Mouse (Mus musculus) lung, embryonic 15.5 days (tissue): ENCODE results near the gene Rdm1. TPM values are rescaled to one million over a fixed set of nuclear protein-coding genes. Genes with fewer than 3 reads are reported as not detected.

Experiments
- ATAC-seq: fragments of 200-750 bp; cut with Nextera tagmentation; 2 replicates; pipeline ENCODE4 v1.8.0; 2017; ENCODE audit warnings: moderate number of reproducible peaks, borderline replicate concordance; ENCODE audit not compliant: low FRiP score, low TSS enrichment; ENCODE audit errors: extremely low read depth
- H3K27ac ChIP-seq: fragments of 300-500 bp; sonication (generic); 2 replicates; pipeline ENCODE4 v1.5.1; 2015; ENCODE audit warnings: moderate library complexity, mild to moderate bottlenecking, inconsistent platforms
- H3K27me3 ChIP-seq: fragments of 300-500 bp; sonication (generic); 2 replicates; pipeline ENCODE4 v1.6.1; 2015; ENCODE audit warnings: inconsistent platforms
- H3K36me3 ChIP-seq: fragments of 300-500 bp; sonication (generic); 2 replicates; pipeline ENCODE4 v1.6.1; 2015; ENCODE audit warnings: inconsistent platforms
- H3K4me1 ChIP-seq: fragments of 300-500 bp; sonication (generic); 2 replicates; pipeline ENCODE4 v1.6.1; 2015; ENCODE audit warnings: inconsistent platforms
- H3K4me2 ChIP-seq: fragments of 300-500 bp; sonication (generic); 2 replicates; pipeline ENCODE4 v1.6.1; 2015; ENCODE audit warnings: inconsistent platforms, mild to moderate bottlenecking, moderate library complexity
- H3K4me3 ChIP-seq: fragments of 300-500 bp; sonication (generic); 2 replicates; pipeline ENCODE4 v1.5.1; 2015; ENCODE audit warnings: mild to moderate bottlenecking, inconsistent platforms
- H3K9ac ChIP-seq: fragments of 300-500 bp; sonication (generic); 2 replicates; pipeline ENCODE4 v1.6.1; 2015; ENCODE audit warnings: inconsistent platforms
- H3K9me3 ChIP-seq: fragments of 300-500 bp; sonication (generic); 2 replicates; pipeline ENCODE4 v1.6.1; 2016; ENCODE audit warnings: inconsistent platforms
- WGBS: fragments of 180-500 bp; shearing (Covaris S2); methylation state at CpG from one replicate; pipeline ENCODE4 v1.1.7; 2015; 5-methylcytosine and 5-hydroxymethylcytosine counted together
- polyA plus RNA-seq: library from polyadenylated mRNA; unstranded; fragments of >200 nt; fragmentation: Nextera tagmentation; extraction: Ambion mirVana; gene quantifications from 2 replicates; pipeline ENCODE4 v1.2.1, GENCODE M21; 2015

Rdm1 gene
- polyA plus RNA-seq, 1 experiment from 2014 or later: 49.8 TPM

DNA sequence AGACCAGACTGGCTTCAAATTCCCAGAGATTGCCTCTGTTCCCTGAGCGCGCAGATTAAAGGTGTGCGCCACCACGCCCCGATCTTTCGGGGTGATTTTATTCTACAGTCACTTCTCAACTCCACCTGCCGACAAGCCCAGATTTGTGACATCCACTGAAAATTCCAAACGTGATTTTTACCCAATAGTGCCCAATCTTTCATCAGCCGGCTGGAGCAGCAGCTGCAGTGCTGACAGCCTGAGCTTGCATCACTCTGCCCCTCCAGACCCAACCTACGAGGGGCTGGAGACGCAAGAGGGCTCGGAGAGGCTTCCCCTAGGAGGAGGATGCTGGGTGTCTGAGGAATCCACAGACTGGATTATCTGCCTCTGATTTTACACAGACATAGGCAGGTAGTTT lies 50.7 kb downstream of the Rdm1 start:
- no peaks in the 10 kb centered on the region for H3K36me3 ChIP-seq
- no peak overlapping the region for H3K4me2 ChIP-seq
- no peak overlapping the region for H3K4me3 ChIP-seq
- no peak for ATAC-seq
- peaks cover 8% of the 10 kb centered on the region for H3K4me1 ChIP-seq
- no peaks in the 10 kb centered on the region for H3K27me3 ChIP-seq
- 70% methylated on average over 12 of the region's 12 CpGs for WGBS
- no peak overlapping the region for H3K27ac ChIP-seq
- H3K9ac ChIP-seq: no peak overlapping the region
- H3K9me3 ChIP-seq: no peaks in the 10 kb centered on the region

GRCm38 (mm10) chr11:101678770-101679169 lies 51.8 kb downstream of the Rdm1 start:
- H3K4me2 ChIP-seq: no peak overlapping the region
- H3K4me3 ChIP-seq: no peak overlapping the region
- no peaks in the 10 kb centered on the region for H3K27me3 ChIP-seq
- H3K27ac ChIP-seq: no peak overlapping the region
- H3K36me3 ChIP-seq: no peaks in the 10 kb centered on the region
- no peaks in the 10 kb centered on the region for H3K4me1 ChIP-seq
- no peak for ATAC-seq
- WGBS: 74% methylated on average over 5 of the region's 5 CpGs
- H3K9me3 ChIP-seq: no peaks in the 10 kb centered on the region
- no peak overlapping the region for H3K9ac ChIP-seq

GRCm38 (mm10) chr11:101679907-101680306 lies 52.9 kb downstream of the Rdm1 start:
- no peaks in the 10 kb centered on the region for H3K4me1 ChIP-seq
- 41% methylated on average over 5 of the region's 7 CpGs for WGBS
- H3K27ac ChIP-seq: no peak overlapping the region
- no peaks in the 10 kb centered on the region for H3K27me3 ChIP-seq
- H3K9me3 ChIP-seq: no peaks in the 10 kb centered on the region
- H3K36me3 ChIP-seq: no peaks in the 10 kb centered on the region
- no peak overlapping the region for H3K4me3 ChIP-seq
- no peak for ATAC-seq
- H3K4me2 ChIP-seq: no peak overlapping the region
- no peak overlapping the region for H3K9ac ChIP-seq

- Histone ChIP-seq H3K36me3 (no peaks in the 10 kb centered on the region), H3K4me2 (no peak overlapping the region), H3K9me3 (no peaks in the 10 kb centered on the region), H3K4me3 (no peak overlapping the region), H3K27me3 (no peaks in the 10 kb centered on the region), H3K9ac (no peak overlapping the region), H3K27ac (no peak overlapping the region), H3K4me1 (no peaks in the 10 kb centered on the region)
- 46% methylated on average over 3 of the region's 3 CpGs for WGBS
- no peak for ATAC-seq
Observed at GRCm38 (mm10) chr11:101680634-101681325, 53.8 kb downstream of the Rdm1 start.

DNA sequence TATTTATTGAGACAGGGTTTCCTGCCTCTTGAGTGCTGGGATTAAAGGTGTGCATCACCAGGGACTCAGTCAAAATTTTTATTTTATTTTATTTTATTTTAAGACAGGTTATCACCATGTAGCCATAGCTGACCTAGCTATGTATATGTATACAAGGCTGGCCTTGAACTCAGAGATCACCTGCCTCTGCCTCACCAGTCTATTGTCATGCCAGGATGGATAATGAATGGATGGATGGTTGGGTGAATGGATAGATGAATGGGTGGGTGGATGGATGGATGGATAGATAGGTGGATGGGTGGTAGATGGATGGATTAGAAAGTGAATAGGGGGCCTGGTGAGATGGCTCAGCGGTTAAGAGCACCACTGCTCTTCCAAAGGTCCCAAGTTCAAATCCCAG lies 55.0 kb downstream of the Rdm1 start:
- no peaks in the 10 kb centered on the region for H3K36me3 ChIP-seq
- H3K9ac ChIP-seq: no peak overlapping the region
- ATAC-seq: no peak
- no peaks in the 10 kb centered on the region for H3K27me3 ChIP-seq
- no peaks in the 10 kb centered on the region for H3K9me3 ChIP-seq
- 87% methylated on average over 1 of the region's 1 CpGs for WGBS
- no peak overlapping the region for H3K4me3 ChIP-seq
- H3K27ac ChIP-seq: no peak overlapping the region
- no peak overlapping the region for H3K4me2 ChIP-seq
- H3K4me1 ChIP-seq: no peaks in the 10 kb centered on the region

DNA sequence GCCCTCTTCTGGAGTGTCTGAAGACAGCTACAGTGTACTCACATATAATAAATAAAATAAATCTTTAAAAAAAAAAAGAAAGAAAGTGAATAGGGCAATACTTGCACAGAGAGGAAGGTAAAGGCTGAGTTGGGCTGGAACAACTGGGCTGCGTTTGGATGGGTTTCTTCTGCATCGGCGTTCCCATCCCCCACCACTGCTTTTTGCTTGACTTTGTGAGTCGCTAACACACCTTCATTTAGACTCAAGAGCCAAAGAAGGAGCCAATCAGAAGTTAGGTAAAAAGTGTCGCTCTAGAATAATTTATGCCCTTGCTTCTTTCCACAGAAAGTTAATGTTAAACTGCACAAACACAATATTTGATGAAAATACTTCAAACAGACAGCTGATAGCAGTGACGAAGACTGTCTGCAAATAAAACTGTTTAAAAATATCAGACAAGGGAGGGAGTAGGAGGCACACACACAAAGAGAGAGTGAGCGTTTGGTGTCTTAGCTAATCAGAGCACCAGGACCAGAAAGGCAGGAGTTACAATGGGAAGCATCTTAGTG lies 55.5 kb downstream of the Rdm1 start:
- Histone ChIP-seq H3K4me3 (no peak overlapping the region), H3K4me1 (peaks cover 4% of the 10 kb centered on the region), H3K9me3 (no peaks in the 10 kb centered on the region), H3K36me3 (no peaks in the 10 kb centered on the region), H3K9ac (no peak overlapping the region), H3K27ac (no peak overlapping the region), H3K4me2 (no peak overlapping the region), H3K27me3 (no peaks in the 10 kb centered on the region)
- no peak for ATAC-seq
- WGBS: 54% methylated on average over 7 of the region's 7 CpGs

Other genes starting within 250 kb of the Rdm1 start
- 78.8 and 83.3 TPM in 2 replicates for gene Aarsd1, start 209.6 kb upstream of the Rdm1 start, polyA plus RNA-seq
- gene Gm27029, start 202.4 kb upstream of the Rdm1 start, polyA plus RNA-seq: 8.1 and 12.7 TPM in 2 replicates
- gene Rundc1, start 202.1 kb upstream of the Rdm1 start, polyA plus RNA-seq: 20.8 and 21.3 TPM in 2 replicates
- gene Ptges3l, start 201.9 kb upstream of the Rdm1 start, polyA plus RNA-seq: 12.8 and 13.4 TPM in 2 replicates
- gene Rpl27, start 184.9 kb upstream of the Rdm1 start, polyA plus RNA-seq: 299 and 334 TPM in 2 replicates
- 22.4 and 24.0 TPM in 2 replicates for gene Ifi35, start 178.8 kb upstream of the Rdm1 start, polyA plus RNA-seq
- gene Rnd2, start 162.2 kb upstream of the Rdm1 start, polyA plus RNA-seq: 7.9 and 8.5 TPM in 2 replicates
- gene Vat1, start 161.0 kb upstream of the Rdm1 start, polyA plus RNA-seq: 47.4 and 50.3 TPM in 2 replicates
- gene Brca1, start 75.2 kb upstream of the Rdm1 start, polyA plus RNA-seq: 14.1 and 17.7 TPM in 2 replicates
- 66.1 and 73.1 TPM in 2 replicates for gene Nbr1, start 75.0 kb upstream of the Rdm1 start, polyA plus RNA-seq
- 3.6 and 5.5 TPM in 2 replicates for gene Tmem106a, start 45.0 kb upstream of the Rdm1 start, polyA plus RNA-seq
- not detected in 2 replicates for gene Gm11634, start 27.9 kb upstream of the Rdm1 start, polyA plus RNA-seq
- 4.4 and 4.9 TPM in 2 replicates for gene Arl4d, start 38.3 kb downstream of the Rdm1 start, polyA plus RNA-seq
- 29.0 and 31.2 TPM in 2 replicates for gene Dhx8, start 105.7 kb downstream of the Rdm1 start, polyA plus RNA-seq
- gene Etv4, start 158.2 kb downstream of the Rdm1 start, polyA plus RNA-seq: 12.5 and 12.9 TPM in 2 replicates